Mouse (Mus musculus) myocyte (in vitro differentiated cells): ENCODE results near the gene Fam168a.

Experiments
- CEBPB ChIP-seq: IDR thresholded peaks from 2 replicates; pipeline ENCODE4 v1.6.1; 2011; ENCODE audit warnings: mild to moderate bottlenecking, moderate library complexity; ENCODE audit not compliant: poor library complexity, insufficient read depth, severe bottlenecking
- E2F4 ChIP-seq: IDR thresholded peaks from one replicate; pipeline ENCODE4 v1.6.1; 2011; ENCODE audit warnings: mild to moderate bottlenecking, control low read depth, moderate library complexity; ENCODE audit not compliant: insufficient read depth
- MAX ChIP-seq: IDR thresholded peaks from one replicate; pipeline ENCODE4 v1.6.1; 2011; ENCODE audit warnings: low read depth, mild to moderate bottlenecking, control low read depth
- MYOD1 ChIP-seq, 3 experiments: IDR thresholded peaks; one replicate each; pipeline ENCODE4 v1.6.1; 2011; ENCODE audit warnings: control low read depth in 2 of 3, low read depth in 2 of 3, mild to moderate bottlenecking in 2 of 3, moderate library complexity in 1 of 3; ENCODE audit not compliant: insufficient read length in 2 of 3, control insufficient read depth in 1 of 3
- MYOG ChIP-seq, 3 experiments: IDR thresholded peaks; one replicate each; pipeline ENCODE4 v1.6.1; 2011; ENCODE audit warnings: control low read depth in 2 of 3, low read depth in 2 of 3, mild to moderate bottlenecking in 2 of 3; ENCODE audit not compliant: insufficient read length in 2 of 3, control insufficient read depth in 1 of 3, insufficient read depth in 1 of 3
- POLR2A ChIP-seq: IDR thresholded peaks from one replicate; pipeline ENCODE4 v1.6.1; 2011; ENCODE audit warnings: low read depth, mild to moderate bottlenecking, control low read depth, moderate library complexity; ENCODE audit not compliant: insufficient read length
- POLR2AphosphoS2 ChIP-seq: IDR thresholded peaks from one replicate; pipeline ENCODE4 v1.6.1; 2011; ENCODE audit warnings: low read depth, control low read depth; ENCODE audit not compliant: insufficient read length
- SRF ChIP-seq: IDR thresholded peaks from one replicate; pipeline ENCODE4 v1.6.1; 2011; ENCODE audit warnings: low read depth; ENCODE audit not compliant: control insufficient read depth, insufficient read length
- TCF12 ChIP-seq: IDR thresholded peaks from one replicate; pipeline ENCODE4 v1.6.1; 2011; ENCODE audit warnings: mild to moderate bottlenecking, control low read depth; ENCODE audit not compliant: poor library complexity, insufficient read depth, severe bottlenecking
- TCF3 ChIP-seq: IDR thresholded peaks from one replicate; pipeline ENCODE4 v1.6.1; 2011; ENCODE audit warnings: low read depth, control low read depth; ENCODE audit not compliant: insufficient read length
- USF1 ChIP-seq: IDR thresholded peaks from one replicate; pipeline ENCODE4 v1.6.1; 2011; ENCODE audit warnings: low read depth, mild to moderate bottlenecking, control low read depth, moderate library complexity

- TF ChIP-seq POLR2A (no peak), MYOD1 (IDR thresholded peaks at IDR 0.05; ENCODE audit: control insufficient read depth in 1 of 3, insufficient read length in 2 of 3, low read depth in 2 of 3) (no peak), TCF12 (no peak), MAX (no peak), POLR2AphosphoS2 (no peak), TCF3 (no peak), E2F4 (no peak), MYOG (IDR thresholded peaks at IDR 0.05; ENCODE audit: control insufficient read depth in 1 of 3, insufficient read depth in 1 of 3, insufficient read length in 2 of 3, low read depth in 2 of 3) (no peak), USF1 (no peak), SRF (no peak), CEBPB (no peak)
These were observed 79.6 kb downstream of the Fam168a start for GRCm38 (mm10) chr7:100786078-100786477.
